Mouse (Mus musculus) intestine, embryonic 14.5 days (tissue): ENCODE data around the gene Sypl. TPM values are rescaled to one million over a fixed set of nuclear protein-coding genes. Genes with fewer than 3 reads are reported as not detected.

Source experiments
- ATAC-seq: fragments of 200-750 bp; cut with Nextera tagmentation; replicated peaks from 2 replicates; pipeline ENCODE4 v1.8.0; 2017; ENCODE audit warnings: low read depth, moderate number of reproducible peaks, moderate TSS enrichment, moderate library complexity; ENCODE audit not compliant: low FRiP score, low TSS enrichment
- DNase-seq: peaks from one replicate; pipeline ENCODE4 v3.0.0-alpha.2; 2018; ENCODE audit warnings: low spot score
- H3K27ac ChIP-seq: fragments of 300-500 bp; sonication (generic); 2 replicates; pipeline ENCODE4 v1.5.1; 2014; ENCODE audit warnings: low read depth, mild to moderate bottlenecking, control low read depth
- H3K27me3 ChIP-seq: fragments of 300-500 bp; sonication (generic); replicated peaks from 2 replicates; pipeline ENCODE4 v1.6.1; 2014; ENCODE audit warnings: low read length, control low read depth; ENCODE audit not compliant: control insufficient read depth, insufficient read depth
- H3K36me3 ChIP-seq: fragments of 300-500 bp; sonication (generic); 2 replicates; pipeline ENCODE4 v1.6.1; 2014; ENCODE audit warnings: low read length, control low read depth; ENCODE audit not compliant: control insufficient read depth, insufficient read depth
- H3K4me1 ChIP-seq: fragments of 300-500 bp; sonication (generic); replicated peaks from 2 replicates; pipeline ENCODE4 v1.6.1; 2014; ENCODE audit warnings: low read length, control low read depth, mixed read lengths; ENCODE audit not compliant: control insufficient read depth, insufficient read depth
- H3K4me2 ChIP-seq: fragments of 300-500 bp; sonication (generic); 2 replicates; pipeline ENCODE4 v1.6.1; 2014; ENCODE audit warnings: low read length
- H3K4me3 ChIP-seq: fragments of 300-500 bp; sonication (generic); 2 replicates; pipeline ENCODE4 v1.5.1; 2014; ENCODE audit warnings: low read depth, low read length, control low read depth, mixed read lengths
- H3K9ac ChIP-seq: fragments of 300-500 bp; sonication (generic); 2 replicates; pipeline ENCODE4 v1.6.1; 2014; ENCODE audit warnings: mild to moderate bottlenecking, low read length
- H3K9me3 ChIP-seq: fragments of 300-500 bp; sonication (generic); 2 replicates; pipeline ENCODE4 v1.6.1; 2016; ENCODE audit warnings: low read length, control low read depth; ENCODE audit not compliant: control insufficient read depth
- WGBS: fragments of 180-500 bp; shearing (Covaris S2); extraction: QIAGEN DNeasy Blood & Tissue Kit; methylation state at CpG from one replicate; pipeline ENCODE4 v1.1.7; 2014; 5-methylcytosine and 5-hydroxymethylcytosine counted together
- polyA plus RNA-seq: library from polyadenylated mRNA; unstranded; fragments of >200 nt; fragmentation: Nextera tagmentation; extraction: Ambion mirVana; gene quantifications from 2 replicates; pipeline ENCODE4 v1.2.1, GENCODE M21; 2014

The Sypl gene
- polyA plus RNA-seq, 1 experiment from 2014 or later: 129 TPM

DNA sequence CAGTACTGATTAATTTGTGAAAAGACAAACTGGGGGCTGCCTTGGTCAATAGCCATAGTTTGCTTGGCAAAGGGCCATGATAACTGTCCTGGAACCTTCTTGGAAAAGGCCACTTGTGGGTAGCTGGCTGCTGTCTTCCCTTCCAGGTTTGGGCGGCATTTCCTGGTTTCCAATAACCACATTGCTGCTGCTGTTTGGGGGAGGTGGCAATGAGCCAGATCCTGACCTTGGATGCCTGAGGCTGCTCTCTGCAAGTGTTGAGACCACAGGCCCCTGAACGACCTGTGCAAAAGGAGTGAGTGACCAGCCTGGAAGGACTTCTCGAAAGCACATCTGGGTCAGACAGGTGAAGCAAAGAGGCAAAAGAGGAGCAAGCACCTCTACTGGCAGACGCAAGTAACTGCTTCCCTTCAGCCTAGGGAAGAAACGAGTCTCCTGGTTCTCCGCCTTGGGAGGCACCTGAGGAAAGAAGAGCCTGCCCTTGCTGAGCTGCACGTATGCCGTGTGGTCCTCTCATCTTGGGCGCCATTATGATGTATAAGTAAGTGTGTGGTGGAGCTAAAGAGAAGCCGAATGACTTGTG lies 74.5 kb downstream of the Sypl start:
- ATAC-seq (no peak), DNase-seq (no peak)
- Histone ChIP-seq H3K9ac (no peak overlapping the region), H3K36me3 (no peaks in the 10 kb centered on the region), H3K4me2 (no peak overlapping the region), H3K4me3 (no peak overlapping the region), H3K27me3 (0 out of 2 replicates have a peak, but pooled peaks cover 2% of the 10 kb centered on the region), H3K4me1 (peaks cover 11% of the 10 kb centered on the region), H3K9me3 (no peaks in the 10 kb centered on the region), H3K27ac (no peak overlapping the region)
- 50% methylated on average over 10 of the region's 10 CpGs for WGBS

DNA sequence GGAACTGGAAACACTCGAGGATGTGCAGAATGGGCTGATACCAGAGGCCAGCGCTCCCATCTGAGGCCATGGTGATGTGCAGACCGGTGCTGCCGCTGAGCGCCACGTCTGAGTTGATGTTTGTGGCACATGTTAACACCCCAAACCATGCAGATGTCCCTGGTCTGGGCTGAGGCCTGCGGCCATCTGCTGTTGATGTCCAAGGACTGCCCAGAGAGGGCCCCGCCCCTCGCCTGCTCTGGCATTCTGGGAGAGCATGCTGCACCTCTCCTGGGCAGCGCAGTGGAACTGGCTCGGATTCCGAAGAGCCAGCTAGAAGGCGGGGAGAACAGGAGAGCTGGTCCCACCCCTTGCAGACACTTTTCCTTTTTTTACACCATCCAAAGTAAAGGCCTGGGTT lies 75.0 kb downstream of the Sypl start:
- DNase-seq (no peak), ATAC-seq (no peak)
- Histone ChIP-seq H3K4me2 (no peak overlapping the region), H3K9ac (no peak overlapping the region), H3K4me3 (no peak overlapping the region), H3K27ac (no peak overlapping the region), H3K36me3 (no peaks in the 10 kb centered on the region), H3K4me1 (peaks cover 14% of the 10 kb centered on the region), H3K9me3 (no peaks in the 10 kb centered on the region), H3K27me3 (0 out of 2 replicates have a peak, but pooled peaks cover 2% of the 10 kb centered on the region)
- WGBS: 66% methylated on average over 13 of the region's 13 CpGs

Other genes with a start within 250 kb of the Sypl start
- gene Nampt, start 134.3 kb upstream of the Sypl start, polyA plus RNA-seq: 28.4 and 29.6 TPM in 2 replicates
- gene Cdhr3, start 139.0 kb downstream of the Sypl start, polyA plus RNA-seq: not detected in 2 replicates
- gene Atxn7l1, start 193.8 kb downstream of the Sypl start, polyA plus RNA-seq: 18.2 and 21.1 TPM in 2 replicates